Mouse (Mus musculus): ENCODE results near the gene Reg3a.
"Not testable (repeated sequence)": the region's sequence is repeated elsewhere in the genome, so short reads cannot be mapped to it uniquely, and the experiment has no call there.

Gene Reg3a

DNA sequence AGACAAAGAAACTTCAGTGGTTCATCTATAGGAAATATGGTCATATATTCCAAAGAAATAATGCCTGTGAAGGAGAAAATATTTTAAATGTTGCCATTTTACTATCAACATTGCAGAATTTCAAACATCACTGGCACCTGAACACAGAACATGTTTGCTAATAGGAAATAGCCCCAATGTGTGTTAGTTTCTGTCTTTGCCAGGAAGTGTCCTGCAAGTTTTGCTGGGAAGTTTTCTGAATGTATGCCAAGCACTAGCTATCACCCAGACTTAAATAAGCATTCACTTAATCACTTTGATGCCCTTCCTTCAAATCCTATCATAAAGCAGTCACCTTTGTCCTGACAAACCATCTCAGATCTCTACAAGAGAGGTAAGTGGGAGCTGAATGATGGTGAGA, at the start of gene Reg3a:
Gene Reg3a (plus strand): TSS at position 301 of the 400 bp plus-strand sequence.
- no peak for DNase-seq (ENCODE audit: extremely low read depth, low read depth)

DNA sequence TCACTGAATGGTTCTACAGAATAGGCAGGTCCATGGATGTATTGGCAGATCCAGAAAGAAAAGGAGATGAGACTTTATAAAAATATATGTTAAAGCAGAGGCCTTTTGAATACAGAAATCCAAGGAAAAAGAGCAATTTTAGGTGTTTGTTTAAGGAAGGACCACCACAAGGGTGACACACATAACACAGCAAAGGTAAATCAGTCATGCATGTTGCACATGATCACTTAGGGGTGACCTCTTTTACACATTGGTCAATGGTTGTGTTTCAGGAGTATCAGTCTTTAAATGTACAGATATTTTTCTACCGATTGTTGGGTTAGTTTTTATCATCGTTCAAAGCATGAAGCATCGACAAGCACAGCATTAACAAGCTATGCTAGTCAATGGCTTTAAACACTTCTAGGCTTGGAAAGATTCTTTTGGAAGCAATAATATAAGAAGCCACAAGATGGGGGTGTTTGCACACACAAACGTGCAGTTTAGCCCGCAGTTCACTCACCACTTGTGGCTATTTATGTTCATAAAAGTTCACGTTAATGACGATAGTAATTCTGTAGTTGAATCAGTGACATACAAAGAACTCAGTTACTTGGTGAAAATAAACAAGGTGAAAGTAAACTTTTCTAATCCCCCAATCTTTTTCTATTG, 48.5 kb upstream of the Reg3a start:
- DNase-seq (ENCODE audit: extremely low read depth, low read depth): no peak

DNA sequence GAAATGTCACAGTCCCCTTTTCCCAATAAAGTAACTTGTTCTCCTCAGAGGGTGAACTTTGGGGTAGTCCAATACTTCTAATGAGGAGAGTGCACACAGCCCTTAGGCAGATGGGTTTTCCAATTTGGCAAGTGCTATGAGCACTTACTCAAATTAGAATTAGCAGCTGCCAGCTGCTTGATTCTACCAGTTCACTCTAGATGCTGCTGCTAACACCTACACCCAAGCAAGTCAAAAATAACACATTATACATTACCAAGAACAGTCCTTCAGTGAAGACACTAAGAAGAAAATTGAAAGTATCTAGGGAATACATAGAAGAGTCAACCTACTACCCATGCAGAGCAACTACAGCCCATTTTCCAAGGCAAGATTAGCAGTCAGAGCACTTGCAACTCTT, 40.2 kb upstream of the Reg3a start:
- no peak for DNase-seq (ENCODE audit: extremely low read depth, low read depth)

DNA sequence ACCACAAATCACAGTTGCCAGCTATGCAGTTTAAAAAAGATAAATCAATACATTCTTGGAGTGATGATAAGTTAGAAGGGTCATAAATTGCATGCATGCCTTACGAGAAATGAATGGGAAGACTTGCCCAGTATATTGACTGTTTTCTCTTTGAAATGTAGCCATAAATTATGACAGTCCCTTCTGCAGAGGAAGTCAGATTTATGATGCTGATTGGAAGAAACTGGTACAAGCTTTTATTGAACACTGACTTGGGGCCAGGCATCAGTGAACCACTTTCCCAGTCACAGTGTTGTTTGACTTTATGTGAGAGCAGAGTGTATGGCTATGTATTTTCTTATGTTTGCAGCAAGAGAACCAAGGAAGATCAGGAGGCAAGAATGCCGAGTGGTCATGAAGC, 38.8 kb upstream of the Reg3a start:
- DNase-seq (ENCODE audit: extremely low read depth, low read depth): no peak

DNA sequence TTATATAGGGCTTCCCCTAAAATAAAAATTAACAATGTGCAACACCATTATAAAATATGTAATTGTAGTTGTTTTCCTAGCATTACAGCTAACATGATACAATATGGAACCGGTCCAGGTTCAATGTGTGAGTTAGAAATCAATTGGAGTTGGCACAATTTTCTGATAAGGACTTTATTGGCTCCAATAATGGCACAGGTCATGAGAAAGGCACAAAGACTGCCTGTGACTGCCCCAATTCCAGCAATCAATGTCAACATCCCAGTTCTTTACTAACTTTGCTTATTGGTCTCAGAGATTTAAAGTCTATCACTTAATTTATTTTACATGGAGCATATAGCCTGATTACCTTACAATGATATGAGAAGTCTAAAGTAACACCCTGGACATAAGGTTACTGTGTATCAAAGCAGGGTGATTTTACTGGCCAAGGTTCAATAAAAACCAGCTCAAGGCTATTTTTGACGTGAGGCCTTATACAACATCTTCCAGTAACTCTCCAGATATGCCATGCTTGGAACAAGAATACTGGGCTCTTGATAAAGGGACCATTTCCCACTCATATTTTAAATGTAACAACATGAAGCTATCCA, 18.4 kb upstream of the Reg3a start:
- no peak for DNase-seq (ENCODE audit: extremely low read depth, low read depth)

DNA sequence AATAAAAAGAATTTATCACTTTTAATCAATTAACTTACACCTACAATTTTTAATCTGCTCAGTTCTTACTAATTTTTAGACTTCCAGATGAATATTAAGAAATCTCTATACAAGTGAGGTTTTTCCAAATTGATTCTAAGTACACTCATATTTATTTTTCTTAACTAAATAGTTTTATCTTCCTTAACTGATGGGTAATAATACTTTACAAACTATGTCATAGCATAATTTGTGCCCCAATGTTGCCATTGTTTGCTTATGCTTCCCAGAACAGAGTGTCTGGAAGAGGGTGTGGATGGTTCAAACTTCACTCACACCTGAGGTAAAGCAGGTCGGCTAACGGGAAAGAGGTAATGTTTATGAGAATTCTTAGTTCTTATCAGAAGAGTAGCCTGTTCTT, 10.2 kb upstream of the Reg3a start, which contains the start of gene Reg3b:
Gene Reg3b (plus strand): TSS at position 301 of the 400 bp plus-strand sequence.
- DNase-seq (ENCODE audit: extremely low read depth, low read depth): no peak

DNA sequence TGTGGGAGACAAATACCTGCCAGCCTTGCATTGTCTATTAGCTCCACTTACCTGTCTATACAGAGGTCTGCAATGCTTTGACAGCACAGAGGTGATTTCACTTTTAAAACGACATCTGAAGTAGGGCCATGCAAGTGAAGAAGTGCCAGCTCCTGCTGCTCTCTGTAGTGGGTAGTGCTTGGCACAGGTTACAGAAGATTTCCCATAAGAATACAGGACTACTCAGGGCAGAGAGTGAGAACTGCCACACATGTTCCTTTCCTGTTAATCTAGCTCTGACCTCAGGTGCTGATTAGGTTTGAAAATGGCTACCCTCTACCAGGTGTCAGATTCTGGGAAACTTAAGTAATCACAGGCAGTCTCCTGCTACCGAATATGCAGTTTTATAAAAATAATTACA, 1.7 kb upstream of the Reg3a start, which contains the start of gene Reg3d:
Gene Reg3d (minus strand): TSS at position 101 of the 400 bp plus-strand sequence.
- no peak for DNase-seq (ENCODE audit: extremely low read depth, low read depth)

DNA sequence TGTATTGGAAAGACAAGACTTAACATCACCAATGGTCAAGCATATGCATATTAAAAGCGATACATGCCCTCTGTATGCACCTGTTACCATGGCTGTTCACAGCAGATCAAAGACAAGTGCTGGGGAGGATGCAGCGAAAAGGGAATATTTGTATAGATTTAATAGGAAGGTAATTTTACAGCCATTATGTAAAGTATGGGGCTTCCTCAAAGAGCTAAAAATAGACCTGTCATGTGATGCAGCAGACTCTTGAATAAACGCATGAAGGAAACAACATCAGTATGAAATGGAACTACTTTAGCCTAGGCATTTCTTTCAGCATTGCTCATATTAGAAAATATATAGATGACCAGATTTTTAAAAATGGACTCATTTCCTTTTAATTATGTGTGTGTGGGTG, 5.1 kb downstream of the Reg3a start:
- DNase-seq (ENCODE audit: extremely low read depth, low read depth): no peak

DNA sequence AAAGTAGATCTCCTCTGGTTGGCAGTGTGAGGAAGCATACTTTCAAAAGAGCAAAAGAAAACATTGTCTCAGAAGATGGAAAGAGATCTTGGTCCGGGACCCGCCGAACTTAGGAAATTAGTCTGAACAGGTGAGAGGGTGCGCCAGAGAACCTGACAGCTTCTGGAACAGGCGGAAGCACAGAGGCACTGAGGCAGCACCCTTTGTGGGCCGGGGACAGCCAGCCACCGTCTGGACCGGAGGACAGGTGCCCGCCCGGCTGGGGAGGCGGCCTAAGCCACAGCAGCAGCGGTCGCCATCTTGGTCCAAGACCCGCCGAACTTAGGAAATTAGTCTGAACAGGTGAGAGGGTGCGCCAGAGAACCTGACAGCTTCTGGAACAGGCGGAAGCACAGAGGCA, 14.8 kb downstream of the Reg3a start, which contains the start of gene Reg2:
Gene Reg2 (plus strand): TSS at position 301 of the 400 bp plus-strand sequence.
- not testable (repeated sequence) for DNase-seq (ENCODE audit: extremely low read depth, low read depth)

DNA sequence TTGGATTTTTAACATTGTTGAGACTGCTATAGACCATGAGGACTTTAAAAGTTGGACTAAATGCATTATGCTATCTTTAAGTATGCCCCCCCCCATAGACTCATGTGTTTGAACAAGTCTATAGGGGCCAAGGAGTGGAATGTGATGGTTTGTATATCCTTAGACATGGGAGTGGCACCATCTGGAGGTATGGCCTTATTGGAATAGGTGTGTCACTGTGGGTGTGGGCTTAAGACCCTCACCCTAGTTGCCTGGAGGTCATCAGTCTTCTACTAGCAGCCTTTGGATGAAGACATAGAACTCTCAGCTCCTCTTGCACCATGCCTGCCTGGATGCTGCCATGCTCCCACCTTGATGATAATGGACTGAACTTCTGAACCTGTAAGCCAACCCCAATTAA, 41.9 kb downstream of the Reg3a start, which contains the start of gene Reg1:
Gene Reg1 (plus strand): TSS at position 301 of the 400 bp plus-strand sequence.
- DNase-seq (ENCODE audit: extremely low read depth, low read depth): not testable (repeated sequence)

DNA sequence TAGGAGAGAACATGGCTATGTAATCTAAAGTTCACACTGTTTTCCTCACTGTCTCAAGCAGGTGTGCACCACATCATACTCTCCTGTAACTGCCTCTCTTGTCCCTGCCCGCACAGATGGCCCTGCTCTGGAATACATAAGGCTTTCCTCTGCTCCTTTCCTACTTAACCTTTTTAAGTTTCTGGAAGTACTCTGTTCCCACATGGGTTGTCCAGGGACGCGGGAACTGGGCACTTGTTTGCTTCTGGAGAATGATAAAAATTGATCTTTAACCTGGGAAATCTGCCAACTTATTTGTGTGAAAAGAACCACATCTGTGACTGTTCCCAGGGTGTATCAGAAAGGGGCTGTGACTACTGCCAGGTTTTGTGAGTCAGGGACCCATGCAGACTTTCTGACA, 45.0 kb downstream of the Reg3a start:
- no peak for DNase-seq (ENCODE audit: extremely low read depth, low read depth)

Data from MEL-GATA-1-ER (cell line).